Mouse (Mus musculus) liver, adult 2 months (tissue): ENCODE measurements around the gene Nuak2.

ENCODE experiments used
- CTCF ChIP-seq: fragments of 200-500 bp; IDR thresholded peaks from 2 replicates; pipeline ENCODE4 v1.5.1; 2011; ENCODE audit warnings: low read depth, low read length, control low read depth
- POLR2A ChIP-seq: fragments of 200-500 bp; IDR thresholded peaks from 2 replicates; pipeline ENCODE4 v1.6.1; 2011; ENCODE audit warnings: low read length, control low read depth; ENCODE audit not compliant: insufficient read depth; ENCODE audit errors: extremely low read depth

DNA sequence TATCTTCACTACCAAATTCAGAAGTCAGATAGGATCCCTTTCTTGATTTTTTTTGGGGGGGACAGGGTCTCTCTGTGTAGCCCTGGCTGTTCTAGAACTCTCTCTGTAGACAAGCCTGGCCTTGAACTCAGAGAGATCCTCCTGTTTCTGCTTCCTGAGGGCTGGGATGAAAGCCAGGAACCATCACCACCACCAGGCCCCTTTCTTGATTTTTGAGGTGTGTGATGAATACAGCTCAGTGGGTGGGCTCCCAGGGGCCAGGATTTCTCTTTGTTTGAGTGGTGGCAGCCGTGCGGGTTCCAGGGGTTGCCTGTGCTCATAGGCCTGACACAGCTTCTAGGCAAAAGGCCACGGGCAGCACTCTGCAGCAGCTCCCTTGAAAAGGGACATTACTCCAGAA is 44.7 kb upstream of the Nuak2 start:
- no peak for TF ChIP-seq POLR2A
- TF ChIP-seq CTCF, result no peak
